Mouse (Mus musculus) lung, adult 2 months (tissue): ENCODE measurements around the gene Gm11938.

Experiments
- CTCF ChIP-seq: fragments of 200-500 bp; IDR thresholded peaks from 2 replicates; pipeline ENCODE4 v1.5.1; 2011; ENCODE audit warnings: mild to moderate bottlenecking, low read length, control low read depth; ENCODE audit not compliant: insufficient read depth
- POLR2A ChIP-seq: fragments of 200-500 bp; IDR thresholded peaks from 2 replicates; pipeline ENCODE4 v1.6.1; 2011; ENCODE audit warnings: low read depth, mild to moderate bottlenecking, control low read depth, low read length, borderline replicate concordance; ENCODE audit errors: extremely low read depth

DNA sequence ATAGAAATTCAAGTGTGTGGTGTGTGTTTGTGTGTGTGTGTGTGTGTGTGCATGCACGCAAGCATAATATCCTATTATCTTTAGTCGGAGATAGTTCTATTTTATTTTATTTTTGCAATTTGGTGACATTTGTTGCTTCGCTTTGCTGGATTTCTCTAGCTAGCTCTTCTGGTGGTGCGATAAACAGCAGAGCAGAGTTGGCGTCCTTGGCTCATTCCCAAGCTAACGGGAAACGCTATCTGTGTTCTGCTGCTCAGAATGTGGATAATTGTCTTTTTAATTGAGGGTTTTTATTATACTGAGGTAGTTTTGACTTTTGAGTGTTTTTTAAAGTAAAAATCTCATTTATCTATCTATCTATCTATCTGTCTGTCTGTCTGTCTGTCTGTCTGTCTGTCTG lies 18.0 kb downstream of the Gm11938 start:
- no peak for TF ChIP-seq CTCF
- no peak for TF ChIP-seq POLR2A
